Mouse (Mus musculus): ENCODE measurements around the gene Nudt1.

GRCm38 (mm10) chr5:140288287-140288686 is 33.2 kb upstream of the Nudt1 start:
- TF ChIP-seq POLR2A (IDR thresholded peaks at IDR 0.05; ENCODE audit: insufficient read length, low read depth), result no peak
- no peak for TF ChIP-seq CEBPB (IDR thresholded peaks at IDR 0.05; ENCODE audit: insufficient read depth, poor library complexity, severe bottlenecking)
- no peak for TF ChIP-seq POLR2AphosphoS2 (IDR thresholded peaks at IDR 0.05; ENCODE audit: insufficient read length, low read depth)
- TF ChIP-seq TCF3 (IDR thresholded peaks at IDR 0.05; ENCODE audit: insufficient read length, low read depth), result no peak
- TF ChIP-seq MYOG (IDR thresholded peaks at IDR 0.05; ENCODE audit: control insufficient read depth in 1 of 3, insufficient read depth in 1 of 3, insufficient read length in 2 of 3, low read depth in 2 of 3), result no peak
- no peak for TF ChIP-seq MYOD1 (IDR thresholded peaks at IDR 0.05; ENCODE audit: control insufficient read depth in 1 of 3, insufficient read length in 2 of 3, low read depth in 2 of 3)
- no peak for TF ChIP-seq TCF12 (IDR thresholded peaks at IDR 0.05; ENCODE audit: insufficient read depth, poor library complexity, severe bottlenecking)
